Mouse (Mus musculus) liver, embryonic 14.5 days (tissue): ENCODE results near the gene Gga1. TPM values are rescaled to one million over a fixed set of nuclear protein-coding genes. Genes with fewer than 3 reads are reported as not detected.

Source experiments
- ATAC-seq: fragments of 200-750 bp; cut with Nextera tagmentation; 2 replicates; pipeline ENCODE4 v1.8.0; 2017; ENCODE audit warnings: moderate number of reproducible peaks, mild to moderate bottlenecking, moderate library complexity; ENCODE audit not compliant: insufficient read depth
- DNase-seq, 3 experiments: peaks; one replicate each; pipeline ENCODE4 v3.0.0-alpha.2; 2012 to 2013; ENCODE audit warnings: low read depth in 3 of 3, low spot score in 3 of 3
- H3K27ac ChIP-seq: fragments of 300-500 bp; sonication (generic); 2 replicates; pipeline ENCODE4 v1.5.1; 2014; ENCODE audit warnings: moderate library complexity, mild to moderate bottlenecking, control low read depth, inconsistent platforms
- H3K27me3 ChIP-seq: fragments of 300-500 bp; sonication (generic); 2 replicates; pipeline ENCODE4 v1.6.1; 2014; ENCODE audit warnings: mild to moderate bottlenecking, low read length, moderate library complexity; ENCODE audit not compliant: control insufficient read depth, insufficient read depth
- H3K36me3 ChIP-seq: fragments of 300-500 bp; sonication (generic); replicated peaks from 2 replicates; pipeline ENCODE4 v1.6.1; 2014; ENCODE audit warnings: low read depth; ENCODE audit not compliant: control insufficient read depth, insufficient read depth
- H3K4me1 ChIP-seq, 2 experiments: fragments of 200-500 bp in 1 of 2; fragments of 300-500 bp in 1 of 2; sonication (generic) in 1 of 2; replicated peaks; 2 replicates each; pipeline ENCODE4 v1.6.1; 2012 to 2014; ENCODE audit warnings: antibody characterized with exemption in 1 of 2, inconsistent platforms in 1 of 2, low read length in 1 of 2; ENCODE audit not compliant: control insufficient read depth in 2 of 2, insufficient read depth in 2 of 2
- H3K4me2 ChIP-seq: fragments of 300-500 bp; sonication (generic); 2 replicates; pipeline ENCODE4 v1.6.1; 2014; ENCODE audit warnings: low read depth, mild to moderate bottlenecking, control low read depth, moderate library complexity
- H3K4me3 ChIP-seq, 2 experiments: fragments of 200-500 bp in 1 of 2; fragments of 300-500 bp in 1 of 2; sonication (generic) in 1 of 2; 2 replicates each; pipeline ENCODE4 v1.5.1; 2012 to 2014; ENCODE audit warnings: low read depth in 2 of 2, low read length in 2 of 2, mild to moderate bottlenecking in 2 of 2, control low read depth in 1 of 2, inconsistent platforms in 1 of 2, moderate library complexity in 1 of 2; ENCODE audit not compliant: insufficient read depth in 1 of 2
- H3K9ac ChIP-seq: fragments of 300-500 bp; sonication (generic); replicated peaks from 2 replicates; pipeline ENCODE4 v1.6.1; 2014; ENCODE audit warnings: mild to moderate bottlenecking, control low read depth, moderate library complexity
- H3K9me3 ChIP-seq: fragments of 300-500 bp; sonication (generic); 2 replicates; pipeline ENCODE4 v1.6.1; 2016; ENCODE audit warnings: low read length, mixed read lengths; ENCODE audit not compliant: control insufficient read depth
- CTCF ChIP-seq: IDR thresholded peaks from 2 replicates; pipeline ENCODE4 v1.5.1; 2016; ENCODE audit warnings: antibody characterized with exemption, low read depth, control low read depth
- EP300 ChIP-seq: IDR thresholded peaks from 2 replicates; pipeline ENCODE4 v1.6.1; 2016; ENCODE audit warnings: antibody characterized with exemption, low read depth
- WGBS: fragments of 180-500 bp; shearing (Covaris S2); extraction: QIAGEN DNeasy Blood & Tissue Kit; methylation state at CpG from one replicate; pipeline ENCODE4 v1.1.7; 2014; ENCODE audit not compliant: insufficient replicate concordance; 5-methylcytosine and 5-hydroxymethylcytosine counted together
- polyA plus RNA-seq, 2 experiments: library from polyadenylated mRNA; depleted of rRNA in 1 of 2; stranded (reverse) in 1 of 2; unstranded in 1 of 2; fragments of >200 nt; fragmentation: Nextera tagmentation in 1 of 2; extraction: Ambion mirVana in 1 of 2; gene quantifications; 2 replicates each; pipeline versions ENCODE4 v1.2.1 to v1.2.3; 2012 to 2014

Gene Gga1
- polyA plus RNA-seq, 2 experiments, result 13.6 to 16.6 TPM

DNA sequence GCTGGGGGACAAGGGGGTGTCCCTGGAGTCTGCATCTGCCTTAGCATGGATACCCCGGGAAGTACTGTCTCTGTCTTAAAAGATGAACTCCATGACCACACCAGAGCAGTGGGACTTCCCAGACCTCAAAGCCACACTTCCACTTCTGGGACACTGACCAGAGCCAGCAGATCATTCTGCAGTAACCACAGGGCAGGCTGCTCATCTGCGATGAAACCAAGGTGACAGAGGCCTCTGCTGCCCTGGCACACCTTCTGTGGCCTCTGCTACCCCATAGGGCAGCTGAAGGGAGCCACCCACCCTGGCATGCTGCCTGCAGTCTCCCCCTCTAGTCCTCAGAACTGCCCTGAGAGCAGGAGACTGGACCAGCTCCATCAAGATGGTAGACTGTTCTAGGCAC, 18.8 kb downstream of the Gga1 start:
- DNase-seq (no peak), ATAC-seq (no peak; the same call in 1 of the 2 replicates)
- H3K36me3 ChIP-seq, result peaks cover 7% of the 10 kb centered on the region; the same call in 1 of the 2 replicates
- peaks cover 54 to 66% of the 10 kb centered on the region in 2 experiments for H3K4me1 ChIP-seq
- TF ChIP-seq EP300 (no peak), CTCF (no peak)
- H3K4me3 ChIP-seq, result no peak overlapping the region; a peak in 1 of 4 replicates
- no peaks in the 10 kb centered on the region for H3K9me3 ChIP-seq
- H3K4me2 ChIP-seq, result peak overlapping the region; percentile 94
- peak overlapping the region; percentile 73 for H3K27ac ChIP-seq
- no peaks in the 10 kb centered on the region for H3K27me3 ChIP-seq
- 16% methylated on average over 2 of the region's 2 CpGs for WGBS
- H3K9ac ChIP-seq, result peak overlapping the region; percentile 44

DNA sequence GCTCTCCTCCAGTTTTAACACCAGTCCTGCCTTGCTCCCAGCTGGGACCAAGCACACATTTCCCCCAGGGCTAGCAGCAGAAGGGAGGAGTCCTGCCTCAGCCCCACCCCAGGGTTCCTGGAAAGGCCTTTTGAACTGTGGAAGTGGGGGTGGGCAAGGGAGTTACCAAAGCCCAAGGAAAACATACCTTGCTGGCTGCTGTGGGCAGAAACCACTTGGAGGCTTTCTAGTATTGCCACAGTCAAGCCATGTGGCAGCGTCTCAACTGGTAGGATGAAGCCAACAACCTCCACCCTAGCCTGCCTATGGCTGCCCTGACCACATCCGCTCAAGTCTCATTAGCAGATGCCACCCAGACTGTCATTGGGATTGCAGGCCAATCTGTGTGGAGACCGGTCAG, 19.2 kb downstream of the Gga1 start:
- no peaks in the 10 kb centered on the region for H3K27me3 ChIP-seq
- peaks cover 7% of the 10 kb centered on the region; the same call in 1 of the 2 replicates for H3K36me3 ChIP-seq
- TF ChIP-seq CTCF, result no peak
- TF ChIP-seq EP300, result no peak
- no peak overlapping the region; a peak in 1 of 4 replicates for H3K4me3 ChIP-seq
- WGBS, result 52% methylated on average over 3 of the region's 3 CpGs
- H3K9me3 ChIP-seq, result no peaks in the 10 kb centered on the region
- DNase-seq (no peak), ATAC-seq (peak; percentile 27; the same call in 1 of the 2 replicates)
- peak overlapping the region; percentile 44 for H3K9ac ChIP-seq
- peak overlapping the region; percentile 73 for H3K27ac ChIP-seq
- H3K4me2 ChIP-seq, result peak overlapping the region; percentile 94
- H3K4me1 ChIP-seq, result peaks cover 54 to 70% of the 10 kb centered on the region in 2 experiments

DNA sequence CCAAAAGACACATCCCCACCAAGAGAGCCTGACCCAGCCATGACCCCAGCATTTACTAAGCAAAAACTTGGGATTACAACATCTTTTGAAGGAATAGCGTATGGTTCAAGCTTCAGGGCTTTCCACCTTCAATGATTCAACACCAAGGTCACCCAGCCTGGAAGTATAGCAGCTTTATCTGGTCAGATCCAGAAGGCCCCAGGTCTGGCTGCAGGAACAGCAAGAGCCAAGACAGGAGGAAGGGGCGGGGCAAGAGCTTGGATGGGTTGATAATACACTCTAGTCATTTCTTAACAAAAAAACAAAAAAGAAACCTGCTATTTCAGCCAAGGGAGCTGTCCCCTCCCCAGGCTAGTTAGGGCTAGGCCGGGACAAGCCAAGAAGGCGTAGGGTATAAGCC, 20.5 kb downstream of the Gga1 start:
- Histone ChIP-seq H3K36me3 (no peaks in the 10 kb centered on the region; the same call in 1 of the 2 replicates), H3K9me3 (no peaks in the 10 kb centered on the region), H3K27me3 (no peaks in the 10 kb centered on the region), H3K9ac (0 out of 2 replicates have a peak overlapping the region, but pooled peaks have one; percentile 29), H3K4me1 (peaks cover 51 to 67% of the 10 kb centered on the region in 2 experiments), H3K27ac (peak overlapping the region; percentile 73), H3K4me3 (no peak overlapping the region), H3K4me2 (peak overlapping the region; percentile 94)
- peak; percentile 50; the same call in 1 of the 2 replicates for ATAC-seq
- DNase-seq, result peak; percentile 57 to 63 (median 62)
- WGBS, result 21% methylated on average over 4 of the region's 4 CpGs
- TF ChIP-seq CTCF (no peak), EP300 (no peak)

DNA sequence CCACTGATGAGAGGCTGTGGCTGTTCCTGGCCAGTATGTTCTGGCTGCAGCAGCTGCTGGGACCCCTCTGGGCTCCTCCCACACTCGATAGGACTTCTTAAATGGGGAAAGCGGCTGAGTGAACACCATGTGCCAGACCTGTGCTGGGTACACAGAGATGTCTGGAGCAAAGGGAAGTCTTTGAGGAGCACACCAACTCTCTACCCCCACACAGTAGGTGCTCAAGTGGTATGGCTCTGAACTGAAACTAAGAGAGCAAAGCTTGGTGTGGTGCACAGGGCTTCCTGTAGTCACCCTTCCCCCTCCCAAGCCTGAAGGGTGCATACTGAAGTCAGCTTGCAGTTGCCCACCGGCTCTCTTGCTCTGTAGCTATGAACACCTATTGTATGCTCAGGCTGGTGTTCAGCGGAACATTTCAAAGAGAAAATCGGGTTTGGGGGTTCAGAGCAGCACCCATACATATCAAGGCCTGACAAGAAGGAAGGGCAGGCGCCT, 21.6 kb downstream of the Gga1 start:
- WGBS, result 22% methylated on average over 6 of the region's 6 CpGs
- Histone ChIP-seq H3K9ac (peak overlapping the region; percentile 77), H3K27me3 (no peaks in the 10 kb centered on the region), H3K4me1 (peaks cover 51 to 66% of the 10 kb centered on the region in 2 experiments), H3K4me2 (peak overlapping the region; percentile 94), H3K27ac (peak overlapping the region; percentile 73), H3K36me3 (no peaks in the 10 kb centered on the region), H3K9me3 (no peaks in the 10 kb centered on the region), H3K4me3 (peak overlapping the region; percentile 80 to 81)
- ATAC-seq (no peak), DNase-seq (no peak)
- no peak for TF ChIP-seq CTCF
- no peak for TF ChIP-seq EP300

DNA sequence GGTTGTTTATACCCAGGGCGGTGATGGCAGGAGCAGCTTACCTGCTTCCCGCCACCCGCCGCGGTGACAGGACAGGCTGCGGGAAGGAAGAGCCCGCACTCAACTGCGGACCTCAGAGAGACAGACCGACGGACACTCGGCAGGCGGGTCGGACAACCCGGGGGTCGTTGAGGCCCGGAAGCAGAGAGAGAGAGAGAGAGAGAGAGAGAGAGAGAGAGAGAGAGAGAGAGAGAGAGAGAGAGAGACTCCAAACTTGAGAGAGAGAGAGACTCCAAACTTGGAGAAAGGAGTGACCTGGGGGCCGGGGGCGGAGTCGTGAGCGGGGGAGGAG, 22.4 kb downstream of the Gga1 start, which contains the start of gene Gm49510:
TSS of gene Gm49510 (plus strand) at position 259 of the 331 bp plus-strand sequence.
- Histone ChIP-seq H3K27me3 (no peaks in the 10 kb centered on the region), H3K36me3 (peaks cover 2% of the 10 kb centered on the region), H3K4me2 (peak within 1 kb of the TSS; percentile 94), H3K4me3 (peak within 1 kb of the TSS; percentile 80 to 81), H3K4me1 (peaks cover 45 to 60% of the 10 kb centered on the region in 2 experiments), H3K9me3 (no peaks in the 10 kb centered on the region), H3K27ac (peak within 1 kb of the TSS; percentile 73), H3K9ac (peak within 1 kb of the TSS; percentile 77)
- TF ChIP-seq EP300 (no peak), CTCF (no peak)
- DNase-seq, result no peak
- ATAC-seq, result no peak
- WGBS, result 3% methylated on average over 20 of the region's 20 CpGs
